Mouse (Mus musculus): Measurements from ENCODE around the gene Mgat2. TPM values are rescaled to one million over a fixed set of nuclear protein-coding genes. Genes with fewer than 3 reads are reported as not detected.
A peak's percentile ranks its signal among the peaks of the same experiment; 100 is the strongest.

Mgat2 gene
- total and polyA plus RNA-seq, 3 experiments: 6.5 to 19.2 (median 18.9) TPM

GRCm38 (mm10) chr12:69184342-69185295 lies 662 bp downstream of the Mgat2 start:
- Histone ChIP-seq H3K9ac (ENCODE audit: low read depth, low read length) (peak overlapping the region; percentile 95), H3K4me1 (ENCODE audit: control insufficient read depth, insufficient read depth, low read length) (peaks cover 7% of the 10 kb centered on the region), H3K27me3 (ENCODE audit: control insufficient read depth, insufficient read depth, low read length) (no peaks in the 10 kb centered on the region), H3K79me2 (replicated peaks; ENCODE audit: control insufficient read depth, insufficient read depth, low read length) (no peaks in the 10 kb centered on the region), H3K4me3 (peak overlapping the region; percentile 99), H3K27ac (peak overlapping the region; percentile 96), H3K36me3 (ENCODE audit: control insufficient read depth, insufficient read depth, low read length) (peaks cover 15% of the 10 kb centered on the region)
- WGBS: under 1% methylated on average over 80 of the region's 86 CpGs
- TF ChIP-seq EP300 (IDR thresholded peaks at IDR 0.05; ENCODE audit: insufficient read depth, low read depth, low read length) (no peak), CTCF (IDR thresholded peaks at IDR 0.05) (no peak), POLR2A (IDR thresholded peaks at IDR 0.05; ENCODE audit: insufficient read depth, low read depth, low read length) (no peak)
- DNase-seq: peak in 1 of 2 experiments; percentile 83
- intact Hi-C loops (cut with DNase I): loop anchor here (2.0 to 5.0 kb wide), 2 partner anchors 26 to 43 kb away; partner anchors contain the start of genes Pole2 and Rps29

GRCm38 (mm10) chr12:69185371-69185770 lies 1.4 kb downstream of the Mgat2 start:
- no peaks in the 10 kb centered on the region for H3K79me2 ChIP-seq (replicated peaks; ENCODE audit: control insufficient read depth, insufficient read depth, low read length)
- 46% methylated on average over 7 of the region's 7 CpGs for WGBS
- H3K27ac ChIP-seq: no peak overlapping the region; the same call in 1 of the 2 replicates
- no peak for DNase-seq
- H3K4me1 ChIP-seq (ENCODE audit: control insufficient read depth, insufficient read depth, low read length): peaks cover 7% of the 10 kb centered on the region
- H3K36me3 ChIP-seq (ENCODE audit: control insufficient read depth, insufficient read depth, low read length): peaks cover 15% of the 10 kb centered on the region
- TF ChIP-seq CTCF (IDR thresholded peaks at IDR 0.05) (no peak), POLR2A (IDR thresholded peaks at IDR 0.05; ENCODE audit: insufficient read depth, low read depth, low read length) (no peak), EP300 (IDR thresholded peaks at IDR 0.05; ENCODE audit: insufficient read depth, low read depth, low read length) (no peak)
- intact Hi-C loops (cut with DNase I): loop anchor here (2.0 to 5.0 kb wide), 2 partner anchors 27 to 42 kb away; partner anchors contain the start of genes Pole2 and Rps29
- H3K27me3 ChIP-seq (ENCODE audit: control insufficient read depth, insufficient read depth, low read length): no peaks in the 10 kb centered on the region
- H3K9ac ChIP-seq (ENCODE audit: low read depth, low read length): no peak overlapping the region
- peak overlapping the region; percentile 99 for H3K4me3 ChIP-seq

- no peaks in the 10 kb centered on the region for H3K79me2 ChIP-seq (replicated peaks; ENCODE audit: control insufficient read depth, insufficient read depth, low read length)
- DNase-seq: no peak
- TF ChIP-seq CTCF (IDR thresholded peaks at IDR 0.05) (no peak), EP300 (IDR thresholded peaks at IDR 0.05; ENCODE audit: insufficient read depth, low read depth, low read length) (no peak), POLR2A (IDR thresholded peaks at IDR 0.05; ENCODE audit: insufficient read depth, low read depth, low read length) (no peak)
- H3K27me3 ChIP-seq (ENCODE audit: control insufficient read depth, insufficient read depth, low read length): no peaks in the 10 kb centered on the region
- peaks cover 7% of the 10 kb centered on the region for H3K4me1 ChIP-seq (ENCODE audit: control insufficient read depth, insufficient read depth, low read length)
- no peak overlapping the region for H3K4me3 ChIP-seq
- 52% methylated on average over 5 of the region's 5 CpGs for WGBS
- no peak overlapping the region for H3K9ac ChIP-seq (ENCODE audit: low read depth, low read length)
- H3K27ac ChIP-seq: no peak overlapping the region
- peaks cover 15% of the 10 kb centered on the region for H3K36me3 ChIP-seq (ENCODE audit: control insufficient read depth, insufficient read depth, low read length)
- intact Hi-C loops (cut with DNase I): loop anchor here (5.0 kb wide), 1 partner anchor 40 kb away; the partner anchor contains the start of gene Pole2
Observed at GRCm38 (mm10) chr12:69186811-69187471, 3.0 kb downstream of the Mgat2 start.

- Histone ChIP-seq H3K27me3 (ENCODE audit: control insufficient read depth, insufficient read depth, low read length) (no peaks in the 10 kb centered on the region), H3K79me2 (replicated peaks; ENCODE audit: control insufficient read depth, insufficient read depth, low read length) (no peaks in the 10 kb centered on the region), H3K36me3 (ENCODE audit: control insufficient read depth, insufficient read depth, low read length) (peaks cover 13% of the 10 kb centered on the region), H3K27ac (no peak overlapping the region), H3K4me3 (no peak overlapping the region), H3K4me1 (ENCODE audit: control insufficient read depth, insufficient read depth, low read length) (peaks cover 6% of the 10 kb centered on the region), H3K9ac (ENCODE audit: low read depth, low read length) (no peak overlapping the region)
- WGBS: 68% methylated on average over 9 of the region's 9 CpGs
- intact Hi-C loops (cut with DNase I): no loop called here
- no peak for DNase-seq
- TF ChIP-seq POLR2A (IDR thresholded peaks at IDR 0.05; ENCODE audit: insufficient read depth, low read depth, low read length) (no peak), EP300 (IDR thresholded peaks at IDR 0.05; ENCODE audit: insufficient read depth, low read depth, low read length) (no peak), CTCF (IDR thresholded peaks at IDR 0.05) (no peak)
Observed at GRCm38 (mm10) chr12:69190074-69190473, 6.1 kb downstream of the Mgat2 start.

GRCm38 (mm10) chr12:69190522-69190921 lies 6.6 kb downstream of the Mgat2 start:
- no peaks in the 10 kb centered on the region for H3K79me2 ChIP-seq (replicated peaks; ENCODE audit: control insufficient read depth, insufficient read depth, low read length)
- H3K4me1 ChIP-seq (ENCODE audit: control insufficient read depth, insufficient read depth, low read length): peaks cover 3% of the 10 kb centered on the region
- TF ChIP-seq POLR2A (IDR thresholded peaks at IDR 0.05; ENCODE audit: insufficient read depth, low read depth, low read length): no peak
- TF ChIP-seq EP300 (IDR thresholded peaks at IDR 0.05; ENCODE audit: insufficient read depth, low read depth, low read length): no peak
- TF ChIP-seq CTCF (IDR thresholded peaks at IDR 0.05): peak; percentile 71
- intact Hi-C loops (cut with DNase I): no loop called here
- no peak overlapping the region for H3K27ac ChIP-seq
- H3K9ac ChIP-seq (ENCODE audit: low read depth, low read length): no peak overlapping the region
- peaks cover 10% of the 10 kb centered on the region for H3K36me3 ChIP-seq (ENCODE audit: control insufficient read depth, insufficient read depth, low read length)
- H3K4me3 ChIP-seq: no peak overlapping the region
- DNase-seq: no peak
- 100% methylated on average over 1 of the region's 1 CpGs for WGBS
- H3K27me3 ChIP-seq (ENCODE audit: control insufficient read depth, insufficient read depth, low read length): no peaks in the 10 kb centered on the region
